Mouse (Mus musculus) adrenal gland, postnatal 36 days (tissue): ENCODE data around the gene Pcp4. TPM values are rescaled to one million over a fixed set of nuclear protein-coding genes. Genes with fewer than 3 reads are reported as not detected.
A peak's percentile ranks its signal among the peaks of the same experiment; 100 is the strongest.

ENCODE experiments used
- DNase-seq, 2 experiments: peaks; one replicate each; pipeline ENCODE4 v3.0.0; 2021; ENCODE audit warnings: mixed read lengths in 1 of 2
- total RNA-seq, 2 experiments: library from RNA; stranded (reverse); gene quantifications; 2 replicates each; pipeline ENCODE4 v1.2.3; 2021

The Pcp4 gene
- total RNA-seq, 2 experiments from 2014 or later = 4.8 to 7.9 TPM

DNA sequence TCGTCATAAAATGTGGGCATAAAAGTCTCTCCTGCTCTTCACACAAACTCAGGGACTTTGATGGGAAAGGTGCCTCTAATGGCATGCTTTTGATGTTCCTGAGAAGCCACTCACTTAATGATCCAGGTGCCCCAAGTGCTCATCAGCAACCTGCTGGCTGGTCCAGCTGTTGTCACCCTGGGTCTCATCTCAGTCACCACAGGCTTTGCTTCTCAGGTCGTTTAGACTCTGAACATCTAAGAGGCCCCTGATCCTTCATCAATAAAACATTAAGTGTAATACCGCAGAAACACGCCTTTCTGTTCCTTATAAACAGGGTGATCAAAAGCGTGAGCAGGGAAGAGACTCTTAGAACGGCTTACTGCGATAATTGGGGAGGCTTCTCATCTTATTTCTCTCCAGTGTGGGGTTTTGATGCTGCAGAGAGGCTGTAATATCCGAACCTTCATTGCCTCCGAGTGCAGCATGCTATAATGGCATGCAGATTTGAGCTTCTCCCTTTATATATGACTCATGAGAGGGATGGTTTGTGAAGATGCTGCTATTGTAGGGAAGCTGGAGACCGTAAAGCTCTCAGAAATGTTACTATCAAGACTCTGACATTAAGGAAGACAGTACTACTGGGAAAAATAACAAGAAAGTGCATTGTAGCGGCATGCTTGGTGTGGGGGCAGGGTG, 19.7 kb downstream of the Pcp4 start:
- no peak for DNase-seq

DNA sequence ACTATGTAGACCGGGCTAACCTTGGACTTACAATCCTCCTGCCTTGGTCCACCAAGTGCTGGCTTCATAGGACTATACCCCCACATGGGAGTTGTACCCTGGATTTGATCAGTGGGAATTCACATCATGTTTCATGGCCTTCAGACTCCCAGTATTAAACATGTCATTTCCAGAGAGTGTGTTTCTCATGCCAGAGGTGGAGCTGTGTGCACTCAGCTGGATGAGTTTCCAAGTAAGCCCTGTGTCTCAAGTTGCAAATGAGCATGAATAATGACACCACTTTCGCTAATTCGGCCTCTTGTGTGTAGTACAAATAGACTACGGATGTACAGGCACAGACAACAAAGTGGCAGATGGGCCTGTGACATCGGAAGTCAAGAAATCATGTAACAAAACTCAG, 20.6 kb downstream of the Pcp4 start:
- no peak for DNase-seq

DNA sequence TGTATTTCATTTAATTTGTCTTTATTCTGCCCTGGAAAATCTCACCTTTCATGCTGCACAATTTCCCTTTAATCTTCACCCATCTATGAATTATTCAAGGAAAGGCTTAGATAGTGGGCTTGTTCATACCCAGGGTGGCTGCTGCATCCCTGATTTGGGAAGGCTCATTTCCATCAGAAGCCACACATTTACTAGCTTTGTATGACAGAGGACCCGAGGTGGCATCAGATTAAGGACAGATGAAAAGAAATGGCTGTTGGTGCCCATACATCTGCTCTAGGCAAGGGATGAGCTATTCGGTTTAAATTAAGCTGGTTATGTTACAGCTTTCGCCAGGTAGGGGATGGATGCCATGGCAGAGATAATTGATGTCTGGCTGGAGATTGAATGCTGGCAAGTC, 24.1 kb downstream of the Pcp4 start:
- DNase-seq = no peak

DNA sequence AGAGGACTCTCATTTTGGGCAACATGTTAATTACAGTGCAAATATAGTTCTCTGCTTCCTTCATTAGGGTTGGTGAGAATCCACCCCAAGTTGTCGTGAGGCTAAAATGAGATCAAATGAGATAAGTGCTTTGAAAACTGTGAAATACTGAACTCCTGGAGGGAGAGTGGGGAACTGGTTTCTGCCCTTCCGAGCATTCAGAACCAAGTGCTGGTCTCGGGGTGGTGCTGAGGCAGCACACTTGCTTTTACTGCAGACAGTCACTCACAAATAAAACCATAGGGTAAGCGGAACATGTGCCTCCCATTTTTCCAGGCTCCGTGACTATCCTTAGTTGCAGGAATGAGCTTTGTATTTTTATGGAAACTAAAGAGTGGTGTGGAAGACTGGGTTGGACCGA, 26.7 kb downstream of the Pcp4 start:
- no peak for DNase-seq

DNA sequence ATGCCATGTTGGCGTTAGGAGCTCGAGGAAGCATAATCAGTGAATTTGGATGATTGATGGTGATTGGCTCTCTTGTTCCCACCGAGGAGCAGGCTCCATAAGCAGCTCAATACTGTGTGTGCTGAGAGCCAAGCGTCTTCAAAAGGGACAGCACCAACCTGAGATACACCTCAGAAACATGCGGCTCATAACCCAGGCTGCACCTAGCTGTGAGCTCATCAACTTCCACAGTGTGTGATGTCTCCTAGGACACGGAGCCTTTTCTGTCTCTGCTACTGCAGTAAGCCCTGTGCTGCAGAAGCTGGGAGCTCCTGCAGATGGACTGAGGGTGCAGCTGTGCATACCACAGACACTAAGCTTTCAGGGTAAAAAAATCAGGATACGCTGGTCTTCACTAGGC, 31.5 kb downstream of the Pcp4 start:
- no peak for DNase-seq

DNA sequence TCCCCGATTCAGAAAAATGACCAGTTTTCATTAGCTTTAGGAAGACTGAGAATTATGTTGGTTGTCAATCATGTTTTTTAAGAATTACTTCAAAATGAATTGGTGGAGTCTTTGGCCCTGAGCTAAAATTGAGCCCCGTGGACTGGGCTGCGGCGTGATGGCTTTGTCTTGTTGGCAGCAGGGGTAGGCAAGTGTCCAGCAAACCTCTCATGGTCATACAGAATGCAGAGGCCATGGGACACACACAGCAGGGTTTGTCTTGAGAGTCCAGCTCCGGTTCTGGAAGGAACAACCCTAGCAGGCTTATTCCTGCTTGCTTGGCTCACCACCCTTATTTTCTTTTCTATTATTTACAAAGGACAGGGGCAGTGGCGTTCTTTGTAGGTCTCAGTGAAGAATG, 33.8 kb downstream of the Pcp4 start:
- DNase-seq = no peak

DNA sequence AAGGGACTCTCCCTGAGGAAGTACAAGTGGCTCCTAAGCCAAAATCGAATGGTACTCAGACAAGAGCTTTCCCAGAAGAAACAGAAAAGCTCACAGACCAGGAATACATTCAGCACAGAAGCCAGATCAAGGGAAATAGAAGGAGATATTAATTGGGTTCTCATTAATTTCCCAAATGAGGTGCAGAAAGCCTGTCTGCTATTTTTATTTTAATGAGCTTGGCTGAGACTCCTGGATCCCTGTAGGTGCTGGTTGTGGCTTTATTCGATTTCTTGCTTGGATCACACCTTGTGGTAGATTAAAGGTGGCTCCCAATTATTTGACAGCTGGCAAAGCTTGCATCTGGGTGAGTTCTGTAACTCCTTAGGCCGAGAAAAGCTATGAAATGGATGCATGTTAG, 35.2 kb downstream of the Pcp4 start:
- no peak for DNase-seq

DNA sequence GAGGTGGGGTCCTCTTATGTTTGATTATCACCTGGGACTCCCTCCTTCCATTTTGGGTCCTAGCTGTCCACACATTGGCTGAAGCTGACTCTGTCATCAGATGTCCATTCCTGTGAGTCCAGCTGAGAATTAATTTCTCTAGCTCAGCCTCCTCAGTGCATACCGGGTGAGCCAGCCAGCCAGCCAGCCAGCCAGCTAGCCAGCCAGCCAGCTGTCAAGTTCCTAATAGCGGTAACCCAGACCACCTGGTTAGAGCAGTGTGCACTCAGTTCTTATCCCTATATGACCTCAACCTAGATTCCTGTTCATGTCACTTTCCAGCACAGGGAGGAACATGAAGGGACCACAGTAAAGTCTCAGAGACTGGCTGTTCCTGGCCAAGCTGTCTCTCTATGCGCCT, 47.1 kb downstream of the Pcp4 start:
- no peak for DNase-seq

DNA sequence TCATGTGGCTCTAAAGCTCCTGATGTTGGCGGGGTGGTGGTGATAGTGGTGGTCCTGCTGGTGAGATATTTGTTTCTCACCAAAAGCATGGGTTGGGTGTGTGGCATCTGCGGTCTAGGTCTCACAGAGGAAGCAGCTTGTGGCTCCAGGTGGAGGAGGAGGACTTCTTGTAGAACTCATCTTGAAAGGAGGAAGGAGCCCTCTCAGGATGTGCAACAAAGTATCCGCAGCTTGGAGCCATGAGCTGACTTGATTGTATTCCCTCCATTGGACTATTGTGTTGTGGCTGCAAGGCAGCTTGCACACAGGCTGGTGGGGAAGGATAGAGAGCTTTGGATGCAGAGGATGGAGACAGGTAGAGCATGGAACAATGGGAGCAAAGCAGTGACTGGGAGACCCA, 60.1 kb downstream of the Pcp4 start:
- no peak for DNase-seq

DNA sequence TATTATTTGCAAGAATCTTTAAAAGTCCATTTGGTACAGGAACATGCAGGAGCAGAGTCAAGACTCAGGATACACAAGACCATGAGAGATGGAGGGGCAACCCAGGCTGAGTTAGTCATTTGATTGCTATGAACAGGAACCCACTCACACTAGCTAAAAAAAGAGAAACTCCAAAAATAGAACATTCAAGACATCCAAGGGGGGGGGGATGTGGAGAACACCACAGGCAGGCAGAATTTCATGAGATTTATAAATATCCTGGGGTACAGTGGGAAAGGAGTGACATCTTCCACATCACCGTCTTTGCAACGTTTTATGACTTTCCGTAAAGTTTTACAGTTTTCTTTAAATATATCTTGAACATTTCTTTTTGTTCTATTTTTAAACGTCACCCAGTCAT, 61.1 kb downstream of the Pcp4 start:
- no peak for DNase-seq

DNA sequence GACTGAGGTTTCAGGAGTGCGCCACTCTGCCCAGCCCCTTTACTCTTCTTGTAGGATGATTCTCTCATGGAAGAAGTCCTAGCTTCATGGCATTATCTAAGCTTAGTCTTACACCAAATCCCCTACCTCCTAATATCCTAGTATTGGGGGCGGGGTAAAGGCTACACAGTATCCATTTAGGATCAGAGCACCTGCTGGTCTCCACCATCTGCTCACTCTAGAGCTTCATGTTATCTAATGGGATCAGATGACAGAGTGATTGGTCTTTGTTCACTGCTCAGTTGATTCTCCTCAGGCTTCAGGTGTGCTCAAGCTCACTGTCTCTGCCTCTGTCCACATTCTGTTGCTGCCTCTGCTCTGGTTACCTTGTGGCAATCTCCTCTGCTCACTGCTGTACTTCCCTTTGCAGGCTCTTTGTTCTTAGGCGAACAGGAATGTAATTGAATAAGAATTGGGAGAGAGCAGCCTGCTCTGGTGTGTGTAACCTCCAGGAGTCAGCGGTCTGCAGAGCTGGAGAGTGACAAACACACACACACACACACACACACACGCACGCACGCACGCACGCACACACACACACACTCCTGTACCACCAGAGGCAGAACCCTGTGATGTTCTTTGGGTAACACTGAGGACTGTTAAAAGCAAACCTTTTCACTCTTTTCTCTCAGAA, 62.6 kb downstream of the Pcp4 start:
- no peak for DNase-seq

DNA sequence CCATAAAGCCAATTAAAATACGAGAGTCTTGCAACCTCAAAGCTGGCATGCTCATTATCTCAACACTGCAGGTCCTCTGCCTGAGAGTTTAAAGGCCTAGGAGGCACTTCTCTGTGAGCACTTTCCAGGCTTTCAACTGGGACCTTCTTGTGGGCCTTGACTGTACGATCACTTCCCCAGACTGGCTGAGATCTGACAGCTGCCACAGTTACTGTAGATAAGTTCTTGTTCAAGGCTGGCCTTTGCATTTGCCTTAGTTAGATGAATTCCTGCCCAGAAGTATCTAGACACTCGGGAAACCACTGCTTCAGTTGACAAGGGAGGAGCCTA, 63.1 kb downstream of the Pcp4 start:
- DNase-seq = no peak

DNA sequence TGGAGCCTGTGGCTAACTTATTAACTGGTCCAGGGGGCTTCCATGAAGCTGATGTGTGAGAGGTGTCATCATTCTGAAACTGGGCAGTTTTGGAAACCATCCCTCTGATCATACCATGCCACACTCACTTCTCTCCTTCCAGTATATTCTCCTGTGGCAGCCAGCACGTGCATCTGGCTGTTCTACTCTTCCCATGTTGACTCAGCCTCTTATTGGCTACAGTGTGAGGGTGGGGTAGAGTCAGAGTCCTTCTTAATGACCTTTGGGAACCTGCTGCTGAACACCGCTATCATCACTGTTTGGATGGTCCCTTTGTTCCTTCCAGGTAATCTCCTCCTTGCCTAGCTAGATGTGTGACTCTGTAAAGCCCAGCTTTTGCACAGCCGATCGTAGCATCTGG, 63.6 kb downstream of the Pcp4 start:
- no peak for DNase-seq

DNA sequence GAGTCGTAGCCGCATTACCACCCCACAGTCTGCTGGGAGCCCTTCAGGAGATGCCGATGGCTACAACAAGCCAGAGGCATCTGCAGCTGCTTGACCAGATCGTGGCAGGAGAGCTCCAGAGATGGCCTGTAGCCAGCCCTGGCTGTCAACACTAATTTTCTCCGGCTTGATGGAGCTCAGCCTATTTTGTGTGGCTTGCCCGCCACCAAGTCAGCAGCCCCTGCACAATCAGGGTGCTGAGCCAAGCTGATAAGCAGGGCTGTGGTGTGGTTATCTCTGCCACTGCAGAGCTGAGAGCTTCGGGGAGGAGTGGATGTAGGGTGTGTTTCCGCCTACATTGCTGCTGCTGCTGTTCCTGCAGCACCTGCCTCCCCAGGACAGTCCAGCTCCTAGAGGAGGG, 66.3 kb downstream of the Pcp4 start:
- DNase-seq = peak in 1 of 2 experiments; percentile 7

DNA sequence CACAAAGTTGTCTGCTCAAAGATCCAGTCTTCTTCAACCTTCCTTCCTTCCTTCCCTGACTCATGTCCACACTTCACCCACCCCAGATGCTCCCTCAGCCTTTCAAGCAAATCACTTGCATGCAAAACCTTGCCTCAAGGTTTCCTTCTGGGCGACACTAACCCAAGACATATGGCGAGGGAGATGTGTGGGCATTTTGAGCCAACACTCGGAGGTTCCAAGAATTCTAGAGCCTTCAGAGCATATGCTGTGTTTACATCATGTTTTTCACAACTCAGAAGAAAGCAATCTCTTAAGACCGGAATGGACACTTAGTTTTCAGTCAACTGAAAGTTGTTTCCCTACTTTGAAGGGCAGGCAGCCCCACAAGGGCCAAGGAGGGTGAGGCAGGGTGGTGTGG, 67.9 kb downstream of the Pcp4 start:
- DNase-seq = no peak

DNA sequence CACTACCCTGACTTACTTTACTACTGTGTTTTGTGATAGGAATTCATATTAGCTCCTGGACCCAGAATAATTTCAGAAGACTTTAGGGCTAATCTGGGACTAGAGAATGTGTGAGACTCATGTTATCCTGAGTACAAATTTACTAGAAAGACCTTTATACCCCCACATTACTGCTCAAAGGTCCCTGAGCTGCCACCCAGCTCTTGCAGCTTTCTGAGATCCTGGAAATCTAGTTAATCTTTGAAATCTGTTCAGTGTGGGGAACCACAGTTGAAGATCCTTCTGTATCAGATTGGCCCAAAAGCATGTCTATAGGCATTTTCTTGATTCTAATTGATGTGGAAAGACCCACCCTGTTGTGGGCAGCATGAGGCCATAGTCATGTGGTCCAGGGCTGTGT, 69.0 kb downstream of the Pcp4 start:
- DNase-seq = no peak

DNA sequence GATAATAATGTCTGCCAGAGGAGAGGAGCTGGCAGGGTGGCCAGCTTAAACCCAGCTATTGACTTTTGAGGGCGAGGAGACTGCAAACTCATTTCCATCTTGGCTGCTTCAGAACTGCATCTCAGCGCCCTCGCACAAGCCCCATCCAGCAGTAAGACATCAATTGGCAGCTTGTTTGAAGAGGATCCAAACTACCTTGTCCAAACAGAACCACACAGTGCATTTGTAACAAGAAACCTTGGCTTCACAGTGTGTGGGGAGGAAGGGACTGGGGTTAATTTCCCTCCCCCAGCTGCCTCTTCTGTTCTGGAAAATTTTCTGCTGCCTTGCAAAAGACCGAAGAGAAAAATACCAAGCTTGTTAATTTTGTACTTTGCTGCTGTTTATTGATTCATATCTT, 71.7 kb downstream of the Pcp4 start:
- no peak for DNase-seq

DNA sequence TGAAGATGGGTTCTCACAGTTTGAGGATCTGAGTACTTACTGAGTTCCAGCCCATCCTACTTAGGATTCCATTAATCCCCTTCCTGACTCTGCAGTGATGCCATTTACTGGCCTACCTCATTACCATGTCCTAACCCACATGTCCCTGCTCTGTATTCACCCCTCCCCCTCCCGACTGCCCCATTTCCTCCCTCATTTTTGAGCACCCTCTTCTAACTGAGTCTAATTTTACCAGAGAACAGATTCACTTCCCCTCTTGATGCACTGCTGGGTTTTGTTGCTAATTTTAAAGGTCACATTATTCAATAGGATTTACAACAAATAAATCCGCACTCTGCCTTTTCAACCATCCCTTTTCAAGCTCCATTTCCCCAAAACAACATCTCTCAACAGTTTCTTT, 73.7 kb downstream of the Pcp4 start:
- no peak for DNase-seq

DNA sequence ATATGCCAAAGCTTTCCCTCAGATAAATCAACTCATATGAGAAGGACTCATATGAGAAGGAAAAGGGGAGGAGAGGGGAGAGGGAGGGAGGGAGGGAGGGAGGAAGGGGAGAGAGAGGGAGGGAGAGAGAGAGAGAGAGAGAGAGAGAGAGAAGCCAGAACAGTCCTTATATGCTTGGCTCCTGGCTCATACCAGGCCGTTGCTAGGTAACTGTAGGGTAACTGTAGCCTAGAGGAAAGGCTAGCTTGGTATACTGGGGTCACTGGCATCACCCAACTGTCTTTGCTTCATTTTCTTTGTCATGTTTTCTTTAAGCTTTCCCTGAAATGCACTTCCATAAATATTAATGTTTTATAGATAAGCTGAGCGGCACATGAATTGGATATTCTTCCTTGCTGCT, 85.3 kb downstream of the Pcp4 start:
- no peak for DNase-seq

DNA sequence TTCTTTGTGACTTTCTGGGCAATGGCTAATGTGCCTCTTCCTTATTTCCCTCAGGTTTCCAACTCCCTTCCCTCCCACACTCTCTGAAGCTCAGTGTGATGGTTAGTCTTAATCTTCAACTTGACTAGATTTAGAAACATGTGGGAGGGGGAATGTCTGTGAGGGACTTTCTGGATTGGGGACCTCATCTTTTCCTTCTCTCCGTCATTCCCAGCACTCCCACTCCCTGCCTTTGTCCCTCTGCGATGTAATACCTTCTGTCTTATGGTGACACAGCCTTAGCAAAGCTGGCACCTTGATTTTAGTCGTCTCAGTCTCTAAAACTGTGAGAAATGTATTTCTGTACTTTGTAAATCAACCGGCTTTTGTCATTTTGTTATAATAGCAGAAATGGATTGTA, 88.0 kb downstream of the Pcp4 start:
- DNase-seq = no peak

DNA sequence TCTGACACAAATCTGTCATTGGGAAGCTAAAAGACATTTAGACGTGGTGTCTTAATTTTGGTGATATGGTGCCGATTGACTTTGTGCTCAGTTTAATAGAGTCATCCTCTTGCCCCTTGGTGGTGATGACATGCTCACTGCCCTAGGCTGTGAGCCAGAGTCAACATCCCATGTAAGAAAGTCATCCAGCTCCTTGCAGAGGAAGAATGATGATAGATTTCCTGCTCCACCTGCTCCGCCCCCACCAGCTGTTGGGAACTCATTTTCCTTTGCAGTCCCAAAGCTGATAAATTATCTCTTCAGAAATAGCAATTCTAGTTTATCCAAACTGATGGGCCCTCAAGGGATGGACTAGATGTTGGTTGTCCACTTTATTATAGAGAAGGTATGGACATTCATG, 89.2 kb downstream of the Pcp4 start:
- no peak for DNase-seq

DNA sequence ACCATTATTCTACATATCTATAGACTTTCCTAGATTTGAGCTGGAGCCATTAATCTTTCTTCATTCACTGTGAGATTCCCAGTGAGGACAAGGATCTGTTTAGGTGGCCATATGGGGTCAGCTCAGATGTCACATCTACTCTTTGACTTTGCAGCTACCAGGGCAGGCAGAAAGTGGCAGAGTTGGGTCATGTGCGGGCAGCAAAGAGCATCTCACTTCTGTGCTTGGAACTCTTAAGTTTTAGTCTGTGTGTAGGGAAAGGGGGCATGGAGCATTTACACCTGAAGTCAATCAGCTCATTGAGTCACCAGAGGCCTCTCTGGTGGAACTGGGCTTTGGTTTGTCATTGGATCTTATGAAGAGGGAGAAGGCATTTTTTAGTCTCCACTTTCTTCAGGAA, 90.9 kb downstream of the Pcp4 start:
- DNase-seq = no peak

DNA sequence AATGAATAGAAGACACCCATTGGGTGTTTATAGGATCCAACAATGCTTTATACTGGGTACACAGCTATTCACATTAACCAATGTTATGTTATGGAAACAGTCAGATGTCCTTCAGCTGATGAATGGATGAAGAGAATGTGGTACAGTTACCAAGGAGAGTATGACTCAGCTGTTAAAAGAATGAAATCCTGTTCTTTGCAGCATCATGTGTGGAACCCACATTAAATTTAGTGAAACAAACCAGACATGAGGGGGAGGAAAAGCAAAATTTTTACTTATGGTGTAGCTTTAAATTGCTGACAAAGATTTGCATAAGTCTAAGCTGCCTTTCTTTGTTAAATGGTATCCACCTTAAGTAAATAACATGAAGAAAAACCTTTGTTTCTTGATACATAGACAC, 92.4 kb downstream of the Pcp4 start:
- no peak for DNase-seq
